Mouse (Mus musculus) liver, embryonic 14.5 days (tissue): ENCODE measurements around the gene Smco3.

Experiments
- CTCF ChIP-seq: IDR thresholded peaks from 2 replicates; pipeline ENCODE4 v1.5.1; 2016; ENCODE audit warnings: antibody characterized with exemption, low read depth, control low read depth
- EP300 ChIP-seq: IDR thresholded peaks from 2 replicates; pipeline ENCODE4 v1.6.1; 2016; ENCODE audit warnings: antibody characterized with exemption, low read depth

- TF ChIP-seq CTCF (no peak), EP300 (no peak)
These were observed 2.1 kb upstream of the Smco3 start for GRCm38 (mm10) chr6:136837323-136837722.
